Mouse (Mus musculus): ENCODE measurements around the gene Tomt. TPM values are rescaled to one million over a fixed set of nuclear protein-coding genes. Genes with fewer than 3 reads are reported as not detected.

The Tomt gene
- total RNA-seq, 4 experiments from 2014 or later, result 0.13 to 0.32 TPM; not detected in 2

GRCm38 (mm10) chr7:101902846-101903245, 3.3 kb downstream of the Tomt start:
- DNase-seq (ENCODE audit: low spot score in 2 of 2), result no peak

- DNase-seq (ENCODE audit: low spot score in 2 of 2), result no peak
Measured at GRCm38 (mm10) chr7:101901969-101902368, 4.2 kb downstream of the Tomt start.

GRCm38 (mm10) chr7:101900331-101901097, 5.6 kb downstream of the Tomt start:
- DNase-seq (ENCODE audit: low spot score in 2 of 2), result no peak

GRCm38 (mm10) chr7:101896104-101897066, 9.8 kb downstream of the Tomt start:
- DNase-seq (ENCODE audit: low spot score in 2 of 2), result peak; percentile 92 to 98

GRCm38 (mm10) chr7:101895695-101896094, 10.5 kb downstream of the Tomt start:
- DNase-seq (ENCODE audit: low spot score in 2 of 2), result no peak

- DNase-seq (ENCODE audit: low spot score in 2 of 2), result no peak
Measured at GRCm38 (mm10) chr7:101888460-101888859, 17.7 kb downstream of the Tomt start.

- no peak for DNase-seq (ENCODE audit: low spot score in 2 of 2)
Measured at GRCm38 (mm10) chr7:101886274-101886673, 19.9 kb downstream of the Tomt start.

- no peak for DNase-seq (ENCODE audit: low spot score in 2 of 2)
Measured at GRCm38 (mm10) chr7:101884160-101884559, 22.0 kb downstream of the Tomt start.

GRCm38 (mm10) chr7:101882413-101883154, 23.6 kb downstream of the Tomt start:
- DNase-seq (ENCODE audit: low spot score in 2 of 2), result no peak

- no peak for DNase-seq (ENCODE audit: low spot score in 2 of 2)
Measured at GRCm38 (mm10) chr7:101880855-101881254, 25.3 kb downstream of the Tomt start.

- no peak for DNase-seq (ENCODE audit: low spot score in 2 of 2)
Measured at GRCm38 (mm10) chr7:101875978-101876377, 30.2 kb downstream of the Tomt start.

- no peak for DNase-seq (ENCODE audit: low spot score in 2 of 2)
Measured at GRCm38 (mm10) chr7:101871296-101871695, 34.9 kb downstream of the Tomt start.

- no peak for DNase-seq (ENCODE audit: low spot score in 2 of 2)
Measured at GRCm38 (mm10) chr7:101870629-101871028, 35.5 kb downstream of the Tomt start, which contains the start of gene Folr1. Gene Folr1, minus strand, starts transcription at chr7:101870788.

- no peak for DNase-seq (ENCODE audit: low spot score in 2 of 2)
Measured at GRCm38 (mm10) chr7:101869163-101869500, 37.0 kb downstream of the Tomt start.

GRCm38 (mm10) chr7:101868241-101869162, 37.7 kb downstream of the Tomt start:
- no peak for DNase-seq (ENCODE audit: low spot score in 2 of 2)

GRCm38 (mm10) chr7:101867482-101867881, 38.7 kb downstream of the Tomt start:
- no peak for DNase-seq (ENCODE audit: low spot score in 2 of 2)

GRCm38 (mm10) chr7:101866491-101867265, 39.5 kb downstream of the Tomt start:
- DNase-seq (ENCODE audit: low spot score in 2 of 2), result no peak

GRCm38 (mm10) chr7:101863415-101863814, 42.7 kb downstream of the Tomt start, which contains the start of gene Anapc15:
Gene Anapc15, plus strand, starts transcription at chr7:101863715.
- no peak for DNase-seq (ENCODE audit: low spot score in 2 of 2)

GRCm38 (mm10) chr7:101862291-101862690, 43.9 kb downstream of the Tomt start:
- DNase-seq (ENCODE audit: low spot score in 2 of 2), result no peak

- DNase-seq (ENCODE audit: low spot score in 2 of 2), result no peak
Measured at GRCm38 (mm10) chr7:101860978-101861377, 45.2 kb downstream of the Tomt start.

All from left cerebral cortex, adult 8-10 months (tissue).